Mouse (Mus musculus): ENCODE data around the gene P2ry10.
"Not testable (repeated sequence)": the region's sequence is repeated elsewhere in the genome, so short reads cannot be mapped to it uniquely, and the experiment has no call there.

- not testable (repeated sequence) for TF ChIP-seq EP300, CTCF (IDR thresholded peaks at IDR 0.05; ENCODE audit: low read depth)
Measured at GRCm38 (mm10) chrX:107083407-107083806, 4.9 kb upstream of the P2ry10 start.

Data from liver, postnatal 0 days (tissue).